Mouse (Mus musculus): ENCODE data around the gene Rap1a. TPM values are rescaled to one million over a fixed set of nuclear protein-coding genes. Genes with fewer than 3 reads are reported as not detected.

Gene Rap1a
- total and polyA plus RNA-seq, 3 experiments, result 17.7 to 121 (median 97.7) TPM

DNA sequence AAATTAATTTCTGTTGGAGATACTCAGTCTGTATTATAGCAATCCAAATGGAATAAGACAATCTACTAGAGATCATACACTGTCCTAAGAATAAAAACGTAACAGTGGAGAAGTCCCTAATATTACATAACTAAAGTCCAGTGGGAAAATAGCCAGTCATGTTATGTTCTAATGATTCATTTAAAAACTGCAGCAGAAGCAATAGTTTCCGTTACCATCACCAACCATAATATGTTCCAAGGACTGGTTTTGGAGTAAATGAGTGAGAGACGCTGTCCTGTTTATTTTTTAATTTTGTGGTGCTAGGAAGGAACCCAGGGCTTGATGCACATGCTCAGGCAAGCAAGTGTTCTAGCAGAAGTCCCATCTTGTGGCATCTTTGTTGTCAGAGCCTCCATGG, 20.4 kb upstream of the Rap1a start:
- H3K36me3 ChIP-seq (replicated peaks), result no peaks in the 10 kb centered on the region
- no peak overlapping the region for H3K4me3 ChIP-seq (ENCODE audit: low read depth, low read length)
- DNase-seq (ENCODE audit: low spot score) (no peak), ATAC-seq (ENCODE audit: extremely low read depth, insufficient number of reproducible peaks, low FRiP score, poor library complexity, severe bottlenecking) (no peak)
- peaks cover 47% of the 10 kb centered on the region for H3K4me1 ChIP-seq (ENCODE audit: insufficient read depth, low read depth, low read length)
- no peaks in the 10 kb centered on the region for H3K9me3 ChIP-seq (replicated peaks)
- no peaks in the 10 kb centered on the region for H3K27me3 ChIP-seq (ENCODE audit: insufficient read depth, low read length)
- TF ChIP-seq GATA2 (IDR thresholded peaks at IDR 0.05; ENCODE audit: borderline replicate concordance, low read depth, low read length), result no peak
- no peak for TF ChIP-seq POLR2AphosphoS5 (IDR thresholded peaks at IDR 0.05; ENCODE audit: insufficient replicate concordance, low read depth, low read length)
- no peak for TF ChIP-seq CTCF (IDR thresholded peaks at IDR 0.05; ENCODE audit: low read depth, low read length)
- no peak for TF ChIP-seq GATA1 (IDR thresholded peaks at IDR 0.05; ENCODE audit: borderline replicate concordance, low read length)
- no peak for TF ChIP-seq TAL1 (conservative IDR thresholded peaks at IDR 0.05; ENCODE audit: low read depth, low read length)

DNA sequence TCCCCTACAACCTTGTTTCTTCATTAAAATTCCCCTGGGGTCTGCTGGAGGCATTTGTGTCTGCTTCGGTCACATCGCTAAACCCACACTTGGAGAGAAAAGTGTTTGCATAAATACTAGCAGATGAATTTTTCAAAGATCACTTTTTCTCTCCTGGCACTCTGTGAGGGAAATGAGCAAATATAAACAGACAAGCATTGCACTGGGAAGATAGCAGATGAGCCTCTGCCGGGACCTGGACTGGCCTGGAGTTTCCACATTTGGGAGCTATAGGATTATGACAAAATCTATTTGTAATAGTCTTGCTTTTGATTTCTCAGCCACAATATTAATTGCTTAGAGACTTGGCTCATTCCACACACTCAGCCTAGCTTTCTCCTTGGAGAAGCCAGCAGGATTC, 19.1 kb upstream of the Rap1a start:
- H3K4me3 ChIP-seq (ENCODE audit: low read depth, low read length), result no peak overlapping the region
- no peaks in the 10 kb centered on the region for H3K36me3 ChIP-seq (replicated peaks)
- no peak for TF ChIP-seq CTCF (IDR thresholded peaks at IDR 0.05; ENCODE audit: low read depth, low read length)
- TF ChIP-seq GATA1 (IDR thresholded peaks at IDR 0.05; ENCODE audit: borderline replicate concordance, low read length), result no peak
- no peak for TF ChIP-seq POLR2AphosphoS5 (IDR thresholded peaks at IDR 0.05; ENCODE audit: insufficient replicate concordance, low read depth, low read length)
- TF ChIP-seq TAL1 (conservative IDR thresholded peaks at IDR 0.05; ENCODE audit: low read depth, low read length), result no peak
- TF ChIP-seq GATA2 (IDR thresholded peaks at IDR 0.05; ENCODE audit: borderline replicate concordance, low read depth, low read length), result no peak
- H3K4me1 ChIP-seq (ENCODE audit: insufficient read depth, low read depth, low read length), result peaks cover 48% of the 10 kb centered on the region
- DNase-seq (ENCODE audit: low spot score), result no peak
- ATAC-seq (ENCODE audit: extremely low read depth, insufficient number of reproducible peaks, low FRiP score, poor library complexity, severe bottlenecking), result no peak
- H3K9me3 ChIP-seq (replicated peaks), result no peaks in the 10 kb centered on the region
- H3K27me3 ChIP-seq (ENCODE audit: insufficient read depth, low read length), result no peaks in the 10 kb centered on the region

DNA sequence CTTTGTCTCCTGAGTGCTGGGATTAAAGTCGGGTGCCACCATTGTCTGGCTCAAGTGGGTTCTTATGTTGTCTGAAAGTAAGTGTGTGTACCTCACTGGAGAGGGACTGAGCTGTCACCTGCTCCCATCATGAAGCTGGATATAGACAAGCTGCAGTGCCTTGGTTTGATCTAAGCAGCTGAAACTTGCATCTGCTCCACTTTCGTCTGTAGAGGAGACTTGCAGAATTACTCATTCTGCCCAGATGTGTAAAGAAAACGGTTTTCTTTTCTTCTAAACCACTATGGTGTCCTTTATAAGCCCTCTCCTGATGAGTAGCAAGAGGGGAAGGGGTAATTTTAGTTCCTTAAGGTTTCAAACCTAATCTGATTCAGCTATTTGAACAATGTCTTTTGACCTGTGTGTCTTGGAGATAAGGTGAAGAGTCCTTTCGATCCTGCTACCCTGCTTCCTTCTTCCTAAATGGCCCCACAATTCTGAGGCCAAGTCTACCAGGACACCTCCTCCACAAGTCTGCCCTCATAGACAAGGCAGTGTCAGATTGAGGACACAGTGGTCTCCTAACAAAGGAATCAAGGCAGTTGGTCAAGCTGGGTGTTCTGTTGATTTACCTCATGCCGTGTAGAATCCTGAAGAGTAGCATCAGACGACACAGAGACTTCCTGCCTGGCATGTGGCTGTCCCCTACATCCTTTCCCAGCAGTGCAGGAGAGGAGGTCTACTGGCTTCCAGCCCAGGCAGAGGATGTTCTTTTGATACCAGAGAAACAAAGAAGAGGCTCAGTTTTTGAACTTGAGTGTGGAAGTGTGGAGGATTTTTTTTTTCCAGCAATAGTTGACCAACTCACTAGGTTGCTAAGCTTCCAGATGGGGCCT, 17.2 kb upstream of the Rap1a start:
- H3K4me1 ChIP-seq (ENCODE audit: insufficient read depth, low read depth, low read length), result peaks cover 48% of the 10 kb centered on the region
- ATAC-seq (ENCODE audit: extremely low read depth, insufficient number of reproducible peaks, low FRiP score, poor library complexity, severe bottlenecking) (peak; percentile 41), DNase-seq (ENCODE audit: low spot score) (peak; percentile 8)
- H3K27me3 ChIP-seq (ENCODE audit: insufficient read depth, low read length), result no peaks in the 10 kb centered on the region
- H3K4me3 ChIP-seq (ENCODE audit: low read depth, low read length), result no peak overlapping the region
- TF ChIP-seq POLR2AphosphoS5 (IDR thresholded peaks at IDR 0.05; ENCODE audit: insufficient replicate concordance, low read depth, low read length), result no peak
- no peaks in the 10 kb centered on the region for H3K36me3 ChIP-seq (replicated peaks)
- no peaks in the 10 kb centered on the region for H3K9me3 ChIP-seq (replicated peaks)

DNA sequence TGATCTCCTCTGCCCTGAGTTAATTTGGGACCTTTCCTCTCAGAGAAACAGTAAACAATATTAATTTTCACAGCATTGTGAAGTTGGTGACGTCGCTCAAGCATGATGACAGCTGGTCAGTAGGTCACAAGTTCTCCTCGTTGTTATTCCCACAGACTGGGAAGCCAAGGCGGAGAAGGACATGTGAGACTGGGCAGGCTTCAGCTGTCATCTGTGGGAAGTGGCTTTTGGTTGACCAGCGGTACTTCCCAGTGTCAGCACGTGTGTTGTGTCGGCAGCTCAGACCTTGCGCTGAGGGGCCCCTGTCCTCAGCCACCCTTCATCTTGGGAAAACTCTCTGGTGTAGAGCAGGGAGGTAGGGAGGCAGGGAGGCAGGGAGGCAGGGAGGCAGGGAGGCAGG, 15.0 kb upstream of the Rap1a start:
- H3K36me3 ChIP-seq (replicated peaks), result no peaks in the 10 kb centered on the region
- H3K4me3 ChIP-seq (ENCODE audit: low read depth, low read length), result no peak overlapping the region
- H3K27me3 ChIP-seq (ENCODE audit: insufficient read depth, low read length), result no peaks in the 10 kb centered on the region
- ATAC-seq (ENCODE audit: extremely low read depth, insufficient number of reproducible peaks, low FRiP score, poor library complexity, severe bottlenecking) (no peak), DNase-seq (ENCODE audit: low spot score) (no peak)
- no peaks in the 10 kb centered on the region for H3K9me3 ChIP-seq (replicated peaks)
- H3K4me1 ChIP-seq (ENCODE audit: insufficient read depth, low read depth, low read length), result peaks cover 67% of the 10 kb centered on the region
- TF ChIP-seq TAL1 (conservative IDR thresholded peaks at IDR 0.05; ENCODE audit: low read depth, low read length) (no peak), CTCF (IDR thresholded peaks at IDR 0.05; ENCODE audit: low read depth, low read length) (no peak), GATA1 (IDR thresholded peaks at IDR 0.05; ENCODE audit: borderline replicate concordance, low read length) (no peak), GATA2 (IDR thresholded peaks at IDR 0.05; ENCODE audit: borderline replicate concordance, low read depth, low read length) (no peak), POLR2AphosphoS5 (IDR thresholded peaks at IDR 0.05; ENCODE audit: insufficient replicate concordance, low read depth, low read length) (no peak)

DNA sequence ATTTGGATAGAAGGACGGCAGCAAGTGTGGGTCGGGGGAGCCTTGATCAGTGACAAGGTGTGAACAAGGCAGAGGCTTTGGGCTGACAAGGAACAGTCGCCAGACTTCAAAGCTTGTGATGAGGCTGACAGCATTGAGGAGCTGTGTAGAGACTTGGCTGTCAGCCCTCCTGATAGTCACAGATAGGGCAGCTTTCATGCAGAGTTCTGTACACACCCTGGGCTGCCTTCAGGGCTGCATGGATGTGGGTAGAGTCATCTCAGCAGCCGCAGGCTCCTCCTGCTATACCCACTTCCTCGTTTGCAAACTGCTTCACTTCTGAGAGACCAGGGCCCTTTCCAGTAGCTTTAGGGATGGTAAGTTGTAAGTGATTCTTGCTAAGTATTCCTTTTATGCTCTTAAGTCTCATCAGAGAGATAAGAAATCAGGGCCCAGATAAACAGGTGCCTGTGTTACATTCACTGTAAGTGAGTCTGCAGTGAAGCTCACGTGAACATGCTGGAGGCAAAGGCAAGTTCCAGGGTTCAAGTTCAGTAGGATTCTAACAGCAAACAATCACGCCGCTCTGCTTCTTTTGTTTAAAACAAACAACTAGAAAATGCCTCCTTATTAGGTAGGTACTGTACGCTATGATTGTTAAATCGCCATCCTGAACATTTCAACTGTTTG, 14.2 kb upstream of the Rap1a start:
- DNase-seq (ENCODE audit: low spot score) (peak; percentile 71), ATAC-seq (ENCODE audit: extremely low read depth, insufficient number of reproducible peaks, low FRiP score, poor library complexity, severe bottlenecking) (peak; percentile 85)
- no peaks in the 10 kb centered on the region for H3K9me3 ChIP-seq (replicated peaks)
- no peaks in the 10 kb centered on the region for H3K27me3 ChIP-seq (ENCODE audit: insufficient read depth, low read length)
- H3K4me3 ChIP-seq (ENCODE audit: low read depth, low read length), result peak overlapping the region; percentile 5; the same call in 1 of the 2 replicates
- TF ChIP-seq POLR2AphosphoS5 (IDR thresholded peaks at IDR 0.05; ENCODE audit: insufficient replicate concordance, low read depth, low read length) (no peak), TAL1 (conservative IDR thresholded peaks at IDR 0.05; ENCODE audit: low read depth, low read length) (no peak), GATA1 (IDR thresholded peaks at IDR 0.05; ENCODE audit: borderline replicate concordance, low read length) (no peak), GATA2 (IDR thresholded peaks at IDR 0.05; ENCODE audit: borderline replicate concordance, low read depth, low read length) (no peak), CTCF (IDR thresholded peaks at IDR 0.05; ENCODE audit: low read depth, low read length) (no peak)
- no peaks in the 10 kb centered on the region for H3K36me3 ChIP-seq (replicated peaks)
- H3K4me1 ChIP-seq (ENCODE audit: insufficient read depth, low read depth, low read length), result peaks cover 69% of the 10 kb centered on the region

DNA sequence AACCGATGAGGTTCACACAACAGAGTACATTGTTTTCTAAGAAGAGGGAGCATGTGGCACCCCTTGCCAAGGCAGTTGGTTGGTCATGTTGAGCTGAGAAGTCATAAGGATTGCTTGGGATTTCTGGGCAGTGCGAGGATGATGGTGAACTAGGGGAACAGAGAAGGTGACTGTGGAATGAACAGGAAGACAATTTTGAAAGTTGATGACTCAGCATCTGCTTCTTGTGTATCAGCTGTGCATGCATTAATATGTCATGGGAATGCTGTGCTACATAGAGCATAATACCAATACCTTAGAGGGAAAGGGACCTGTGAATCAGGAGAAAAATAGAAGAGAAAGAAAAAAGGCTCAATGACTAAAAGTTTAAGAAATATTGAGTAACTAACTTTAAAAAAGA, 10.0 kb upstream of the Rap1a start:
- H3K4me3 ChIP-seq (ENCODE audit: low read depth, low read length), result no peak overlapping the region

More for the DNA sequence above, 10.0 kb upstream of the Rap1a start:
- no peaks in the 10 kb centered on the region for H3K36me3 ChIP-seq (replicated peaks)
- no peak for TF ChIP-seq POLR2AphosphoS5 (IDR thresholded peaks at IDR 0.05; ENCODE audit: insufficient replicate concordance, low read depth, low read length)
- no peak for TF ChIP-seq CTCF (IDR thresholded peaks at IDR 0.05; ENCODE audit: low read depth, low read length)
- no peak for TF ChIP-seq GATA2 (IDR thresholded peaks at IDR 0.05; ENCODE audit: borderline replicate concordance, low read depth, low read length)
- no peak for TF ChIP-seq GATA1 (IDR thresholded peaks at IDR 0.05; ENCODE audit: borderline replicate concordance, low read length)
- TF ChIP-seq TAL1 (conservative IDR thresholded peaks at IDR 0.05; ENCODE audit: low read depth, low read length), result no peak
- ATAC-seq (ENCODE audit: extremely low read depth, insufficient number of reproducible peaks, low FRiP score, poor library complexity, severe bottlenecking) (no peak), DNase-seq (ENCODE audit: low spot score) (no peak)
- peaks cover 79% of the 10 kb centered on the region for H3K4me1 ChIP-seq (ENCODE audit: insufficient read depth, low read depth, low read length)
- no peaks in the 10 kb centered on the region for H3K9me3 ChIP-seq (replicated peaks)
- no peaks in the 10 kb centered on the region for H3K27me3 ChIP-seq (ENCODE audit: insufficient read depth, low read length)
